27 mouse cellular contexts compared by ENCODE assay signal in the genomic region with DNA sequence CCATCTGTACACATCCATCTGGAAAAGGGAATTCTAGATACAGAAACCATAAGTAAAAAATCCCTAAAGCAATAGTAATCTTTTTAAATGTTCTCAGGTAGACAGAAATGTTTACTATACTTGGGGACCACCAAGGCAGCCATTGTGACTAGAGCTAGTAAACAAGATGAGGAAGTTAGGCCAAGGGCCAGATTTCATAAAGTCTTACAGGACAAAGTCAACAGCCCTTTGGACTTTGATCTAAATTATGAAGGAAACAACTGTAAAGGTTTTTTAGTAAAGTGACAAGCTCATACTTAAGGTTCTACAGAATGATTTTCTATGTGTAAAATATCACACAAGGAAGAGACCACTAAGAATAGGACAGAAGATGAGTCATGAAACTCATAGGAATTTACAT. TPM values are rescaled to one million over a fixed set of nuclear protein-coding genes. Genes with fewer than 3 reads are reported as not detected.
A peak's percentile ranks its signal among the peaks of the same experiment; 100 is the strongest.
DNase-seq lines count a peak whose midpoint lies in the region; ATAC-seq and TF ChIP-seq lines count a peak whose summit lies in the region.
"Had no signal": no experiment of that assay in that cellular context is flagged by ENCODE, and none has a peak within 500 bp of the region (broad histone marks: within the 10 kb centered on the region; RNA-seq: fewer than 3 reads in every experiment).

No protein-coding gene starts in this region.

- peak; percentile 77 for DNase-seq in kidney, adult 9 months
- no peak for DNase-seq in kidney, postnatal 4 days
- peak; percentile 75 for DNase-seq in liver, adult 2 months (ENCODE audit: extremely low read depth, low read depth, low spot score)
- no peak for DNase-seq in liver, embryonic 11.5 days (ENCODE audit: low spot score)
- DNase-seq in retina, postnatal 1 day, result no peak
- DNase-seq in cerebellum, adult 2 months, result no peak
- DNase-seq: adrenal gland, adult 8-10 months; adrenal gland, postnatal 25 days; cerebellum, adult 11-12 months; cerebellum, adult 9-10 months; cerebellum, postnatal 25 days; forebrain, postnatal 0 days; gastrocnemius, postnatal 10 days; gastrocnemius, postnatal 36 days; heart, adult 2 months; heart, postnatal 14 days; heart, postnatal 4 days had no signal

- H3K4me3 ChIP-seq in liver, adult 2 months (ENCODE audit: insufficient read depth, low read depth, low read length), result no peak overlapping the region
- H3K4me3 ChIP-seq in liver, embryonic 11.5 days (ENCODE audit: low read depth, low read length), result no peak overlapping the region
- no peak overlapping the region for H3K4me3 ChIP-seq in intestine, postnatal 0 days (ENCODE audit: low read depth, low read length)
- H3K4me3 ChIP-seq in cerebellum, adult 2 months (replicated peaks; ENCODE audit: insufficient read depth, low read depth, low read length), result no peak overlapping the region
- H3K4me3 ChIP-seq: embryonic facial prominence, embryonic 12.5 days; embryonic facial prominence, embryonic 15.5 days; heart, adult 2 months; heart, embryonic 10.5 days; heart, embryonic 13.5 days had no signal

- H3K27ac ChIP-seq in liver, adult 2 months (replicated peaks; ENCODE audit: insufficient read depth, low read depth, low read length), result peak overlapping the region; percentile 60
- no peak overlapping the region for H3K27ac ChIP-seq in liver, embryonic 11.5 days (ENCODE audit: low read depth, low read length)
- peak overlapping the region; percentile 65 for H3K27ac ChIP-seq in intestine, postnatal 0 days (ENCODE audit: low read depth, low read length)
- no peak overlapping the region for H3K27ac ChIP-seq in cerebellum, adult 2 months (ENCODE audit: insufficient read depth, low read length)
- H3K27ac ChIP-seq: embryonic facial prominence, embryonic 12.5 days; embryonic facial prominence, embryonic 15.5 days; heart, adult 2 months; heart, embryonic 10.5 days; heart, embryonic 13.5 days; hindbrain, embryonic 14.5 days; hindbrain, postnatal 0 days had no signal

- H3K9me3 ChIP-seq in liver, embryonic 11.5 days (ENCODE audit: control insufficient read depth, low read length), result no peaks in the 10 kb centered on the region
- no peaks in the 10 kb centered on the region for H3K9me3 ChIP-seq in intestine, postnatal 0 days (ENCODE audit: control insufficient read depth)
- H3K9me3 ChIP-seq: embryonic facial prominence, embryonic 12.5 days; embryonic facial prominence, embryonic 15.5 days; heart, embryonic 10.5 days; heart, embryonic 13.5 days had no signal

- no peak overlapping the region for H3K9ac ChIP-seq in liver, adult 2 months (ENCODE audit: low read depth, low read length)
- H3K9ac ChIP-seq in liver, embryonic 11.5 days (ENCODE audit: low read depth, low read length), result no peak overlapping the region
- no peak overlapping the region for H3K9ac ChIP-seq in intestine, postnatal 0 days (ENCODE audit: low read depth, low read length)
- H3K9ac ChIP-seq: embryonic facial prominence, embryonic 12.5 days; embryonic facial prominence, embryonic 15.5 days; forebrain, postnatal 0 days; heart, embryonic 13.5 days; hindbrain, embryonic 14.5 days had no signal

- no peaks in the 10 kb centered on the region for H3K36me3 ChIP-seq in liver, adult 2 months (ENCODE audit: control insufficient read depth, insufficient read depth, low read length)
- H3K36me3 ChIP-seq in liver, embryonic 11.5 days (ENCODE audit: control insufficient read depth, insufficient read depth, low read length), result no peaks in the 10 kb centered on the region
- no peaks in the 10 kb centered on the region for H3K36me3 ChIP-seq in intestine, postnatal 0 days (ENCODE audit: control insufficient read depth, insufficient read depth)
- H3K36me3 ChIP-seq: embryonic facial prominence, embryonic 12.5 days; embryonic facial prominence, embryonic 15.5 days; heart, embryonic 10.5 days had no signal

- no peak for TF ChIP-seq POLR2A in liver, adult 2 months (IDR thresholded peaks at IDR 0.05; ENCODE audit: extremely low read depth, insufficient read depth, low read length)
- TF ChIP-seq POLR2A in cerebellum, adult 2 months (IDR thresholded peaks at IDR 0.05; ENCODE audit: borderline replicate concordance, insufficient read depth, low read length), result no peak

- no peaks in the 10 kb centered on the region for H3K27me3 ChIP-seq in liver, adult 2 months (ENCODE audit: control insufficient read depth, insufficient read depth, low read length)
- no peaks in the 10 kb centered on the region for H3K27me3 ChIP-seq in liver, embryonic 11.5 days (replicated peaks; ENCODE audit: control insufficient read depth, insufficient read depth, low read length)
- no peaks in the 10 kb centered on the region for H3K27me3 ChIP-seq in intestine, postnatal 0 days (replicated peaks; ENCODE audit: control insufficient read depth, insufficient read depth, low read length)
- no peaks in the 10 kb centered on the region for H3K27me3 ChIP-seq in cerebellum, adult 2 months (ENCODE audit: control insufficient read depth, insufficient read depth, low read length)
- H3K27me3 ChIP-seq: embryonic facial prominence, embryonic 12.5 days; embryonic facial prominence, embryonic 15.5 days; heart, embryonic 13.5 days had no signal

- H3K4me1 ChIP-seq in liver, adult 2 months (ENCODE audit: control insufficient read depth, insufficient read depth, low read length), result peaks cover 7% of the 10 kb centered on the region; the same call in 1 of the 2 replicates
- H3K4me1 ChIP-seq in liver, embryonic 11.5 days (replicated peaks; ENCODE audit: control insufficient read depth, insufficient read depth, low read length), result no peaks in the 10 kb centered on the region
- peaks cover 4% of the 10 kb centered on the region for H3K4me1 ChIP-seq in intestine, postnatal 0 days (replicated peaks; ENCODE audit: control insufficient read depth, insufficient read depth, low read length)
- H3K4me1 ChIP-seq in cerebellum, adult 2 months (ENCODE audit: control insufficient read depth, insufficient read depth, low read length), result 0 out of 2 replicates have a peak, but pooled peaks cover 4% of the 10 kb centered on the region
- H3K4me1 ChIP-seq: embryonic facial prominence, embryonic 12.5 days; embryonic facial prominence, embryonic 15.5 days had no signal

- peaks cover 9% of the 10 kb centered on the region; the same call in 1 of the 2 replicates for H3K79me2 ChIP-seq in liver, adult 2 months (ENCODE audit: control insufficient read depth, insufficient read depth, low read length)

- no peak for ATAC-seq in liver, embryonic 11.5 days (replicated peaks; ENCODE audit: low FRiP score)
- ATAC-seq in intestine, postnatal 0 days, result peak; percentile 60
- ATAC-seq: activated CD4-positive, CD25-positive, alpha-beta regulatory T cell, adult 4 months; CD4-positive, CD25-positive, alpha-beta regulatory T cell, adult 4 months; forebrain, embryonic 14.5 days; forebrain, postnatal 0 days; hindbrain, postnatal 0 days had no signal

- H3K4me2 ChIP-seq in liver, embryonic 11.5 days, result no peak overlapping the region
- no peak overlapping the region for H3K4me2 ChIP-seq in intestine, postnatal 0 days (replicated peaks; ENCODE audit: low read depth)
- H3K4me2 ChIP-seq: embryonic facial prominence, embryonic 12.5 days; embryonic facial prominence, embryonic 15.5 days; heart, embryonic 13.5 days; hindbrain, embryonic 14.5 days had no signal

- no peak for TF ChIP-seq CTCF in liver, adult 2 months (IDR thresholded peaks at IDR 0.05; ENCODE audit: low read depth, low read length)
- TF ChIP-seq CTCF in intestine, postnatal 0 days (IDR thresholded peaks at IDR 0.05; ENCODE audit: low read depth), result no peak
- no peak for TF ChIP-seq CTCF in cerebellum, adult 2 months (IDR thresholded peaks at IDR 0.05; ENCODE audit: borderline replicate concordance, insufficient read depth, low read depth, low read length)

RNA-seq across cellular contexts. Expression of a gene that starts 14.0 kb away (rescaled TPM):
- total RNA-seq in liver, adult 2 months (2014; rRNA removed), result 3.9 and 5.4 TPM in 2 replicates
- polyA plus RNA-seq in liver, adult 2 months (2012; rRNA removed), result 11.9 and 20.6 TPM in 2 replicates
- polyA plus RNA-seq in liver, embryonic 11.5 days (2014; fragmentation: Nextera tagmentation; extraction: Ambion mirVana), result 19.5 and 21.9 TPM in 2 replicates
- polyA plus RNA-seq in intestine, postnatal 0 days (2015; fragmentation: Nextera tagmentation; extraction: Ambion mirVana), result 9.6 TPM in 2 replicates
- polyA plus RNA-seq in cerebellum, adult 2 months (2012; rRNA removed), result 79.2 and 82.6 TPM in 2 replicates

RNA-seq across cellular contexts. Expression of a gene that starts 57.4 kb away (rescaled TPM):
- total RNA-seq in liver, adult 2 months (2014; rRNA removed), result 9.7 and 11.7 TPM in 2 replicates
- polyA plus RNA-seq in liver, adult 2 months (2012; rRNA removed), result 2.1 and 2.3 TPM in 2 replicates
- polyA plus RNA-seq in liver, embryonic 11.5 days (2014; fragmentation: Nextera tagmentation; extraction: Ambion mirVana), result 8.5 and 9.6 TPM in 2 replicates
- 8.8 and 9.1 TPM in 2 replicates for polyA plus RNA-seq in intestine, postnatal 0 days (2015; fragmentation: Nextera tagmentation; extraction: Ambion mirVana)
- polyA plus RNA-seq in cerebellum, adult 2 months (2012; rRNA removed), result 7.5 and 7.6 TPM in 2 replicates

Comparison
In these comparisons a context has a peak if more than half of its experiments do, and no peak if none do; other contexts are left out.
1. DNase-seq: peak in kidney, adult 9 months (single experiment) and liver, adult 2 months (single experiment); none in kidney, postnatal 4 days (0 of 2), liver, embryonic 11.5 days (single experiment), retina, postnatal 1 day (single experiment) and cerebellum, adult 2 months (0 of 2).
2. H3K27ac ChIP-seq: peak in liver, adult 2 months (single experiment) and intestine, postnatal 0 days (single experiment); none in liver, embryonic 11.5 days (single experiment) and cerebellum, adult 2 months (single experiment).